Mouse (Mus musculus): ENCODE data around the gene Erich2.
A peak's percentile ranks its signal among the peaks of the same experiment; 100 is the strongest.
"Not testable (repeated sequence)": the region's sequence is repeated elsewhere in the genome, so short reads cannot be mapped to it uniquely, and the experiment has no call there.

Erich2 gene

GRCm38 (mm10) chr2:70508496-70508895 lies at the start of gene Erich2:
TSS of gene Erich2 (plus strand) at chr2:70508819.
- no peak for DNase-seq

- DNase-seq, result no peak
Observed at GRCm38 (mm10) chr2:70463606-70464005, 45.0 kb upstream of the Erich2 start.

- DNase-seq, result no peak
Observed at GRCm38 (mm10) chr2:70471136-70471535, 37.5 kb upstream of the Erich2 start.

GRCm38 (mm10) chr2:70471861-70472620 lies 36.6 kb upstream of the Erich2 start:
- no peak for DNase-seq

- no peak for DNase-seq
Observed at GRCm38 (mm10) chr2:70497715-70498318, 10.8 kb upstream of the Erich2 start.

GRCm38 (mm10) chr2:70503436-70503835 lies 5.2 kb upstream of the Erich2 start:
- no peak for DNase-seq

- no peak for DNase-seq
Observed at GRCm38 (mm10) chr2:70505229-70505628, 3.4 kb upstream of the Erich2 start.

GRCm38 (mm10) chr2:70505896-70506295 lies 2.7 kb upstream of the Erich2 start:
- DNase-seq, result no peak

- no peak for DNase-seq
Observed at GRCm38 (mm10) chr2:70506372-70506771, 2.2 kb upstream of the Erich2 start.

GRCm38 (mm10) chr2:70509021-70509632 lies 508 bp downstream of the Erich2 start:
- peak; percentile 36 to 46 for DNase-seq

- DNase-seq, result not testable (repeated sequence)
Observed at GRCm38 (mm10) chr2:70538283-70538682, 29.7 kb downstream of the Erich2 start.

GRCm38 (mm10) chr2:70550671-70551070 lies 42.1 kb downstream of the Erich2 start:
- DNase-seq, result no peak

GRCm38 (mm10) chr2:70551446-70551845 lies 42.8 kb downstream of the Erich2 start:
- DNase-seq, result no peak

GRCm38 (mm10) chr2:70552067-70552598 lies 43.5 kb downstream of the Erich2 start:
- DNase-seq, result no peak

- DNase-seq, result no peak
Observed at GRCm38 (mm10) chr2:70552772-70553171, 44.2 kb downstream of the Erich2 start, which contains the start of gene Gad1. TSS of gene Gad1 (plus strand) at chr2:70553072.

- no peak for DNase-seq
Observed at GRCm38 (mm10) chr2:70553826-70554225, 45.2 kb downstream of the Erich2 start.

- DNase-seq, result peak; percentile 53 to 69
Observed at GRCm38 (mm10) chr2:70558112-70558842, 49.7 kb downstream of the Erich2 start.

GRCm38 (mm10) chr2:70558843-70559451 lies 50.3 kb downstream of the Erich2 start:
- DNase-seq, result no peak

GRCm38 (mm10) chr2:70559520-70559919 lies 50.9 kb downstream of the Erich2 start:
- no peak for DNase-seq

- DNase-seq, result peak in 1 of 2 experiments; percentile 42
Observed at GRCm38 (mm10) chr2:70561077-70561795, 52.6 kb downstream of the Erich2 start.

- no peak for DNase-seq
Observed at GRCm38 (mm10) chr2:70562011-70562491, 53.4 kb downstream of the Erich2 start.

- no peak for DNase-seq
Observed at GRCm38 (mm10) chr2:70562611-70562980, 54.0 kb downstream of the Erich2 start.
